Mouse (Mus musculus) spleen, postnatal 10 days (tissue): ENCODE results near the gene Gm10663.

ENCODE experiments used
- DNase-seq, 2 experiments: peaks; one replicate each; pipeline ENCODE4 v3.0.0; 2021 to 2022; ENCODE audit warnings: low spot score in 2 of 2

Gene Gm10663

DNA sequence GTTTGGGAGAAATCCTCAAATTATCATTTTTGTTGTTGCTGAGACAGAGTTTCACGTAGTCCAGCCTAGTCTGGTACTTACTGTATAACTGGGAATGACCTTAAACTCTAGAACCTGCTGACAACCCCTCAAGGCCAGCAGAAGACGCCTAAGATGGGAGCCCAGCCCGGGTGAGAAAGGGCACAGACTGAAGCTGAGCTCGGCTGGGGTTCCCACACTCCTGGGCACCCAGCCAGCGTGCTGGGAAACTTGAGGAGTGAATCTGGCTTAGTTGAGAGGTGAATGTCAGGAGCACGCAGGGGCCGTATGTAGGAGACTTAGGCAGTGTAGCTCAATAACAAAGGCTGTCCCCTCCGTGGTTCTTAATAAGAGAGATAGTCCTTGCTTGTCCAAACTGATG lies 12.9 kb downstream of the Gm10663 start:
- DNase-seq = no peak

- no peak for DNase-seq
Observed at GRCm38 (mm10) chr8:65088120-65088519, 13.3 kb downstream of the Gm10663 start.

GRCm38 (mm10) chr8:65089781-65090180 lies 14.9 kb downstream of the Gm10663 start:
- DNase-seq = no peak

GRCm38 (mm10) chr8:65097760-65098415 lies 23.1 kb downstream of the Gm10663 start:
- no peak for DNase-seq

GRCm38 (mm10) chr8:65099735-65100134 lies 24.9 kb downstream of the Gm10663 start:
- no peak for DNase-seq

DNA sequence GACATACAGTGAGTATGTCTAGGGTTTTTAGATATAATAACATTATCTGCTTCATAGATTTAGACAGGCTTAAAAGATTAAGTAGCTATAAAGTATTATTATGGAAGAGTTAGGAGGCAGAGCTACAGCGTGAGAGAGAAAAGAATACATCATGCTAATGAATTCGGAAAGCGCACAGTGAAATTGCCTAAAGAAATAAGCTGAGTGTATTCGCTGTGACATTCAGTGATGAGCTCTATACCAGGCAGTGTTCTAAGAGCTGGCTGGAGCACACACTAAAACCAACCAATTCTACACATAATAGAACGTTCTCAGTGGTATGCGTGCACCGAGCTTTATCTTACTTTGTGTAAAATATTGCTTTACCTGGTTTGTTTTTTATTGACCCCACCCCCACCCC lies 28.8 kb downstream of the Gm10663 start:
- DNase-seq = no peak

- DNase-seq = no peak
Observed at GRCm38 (mm10) chr8:65104041-65104440, 29.2 kb downstream of the Gm10663 start.

GRCm38 (mm10) chr8:65107936-65108718 lies 33.3 kb downstream of the Gm10663 start:
- DNase-seq = no peak

DNA sequence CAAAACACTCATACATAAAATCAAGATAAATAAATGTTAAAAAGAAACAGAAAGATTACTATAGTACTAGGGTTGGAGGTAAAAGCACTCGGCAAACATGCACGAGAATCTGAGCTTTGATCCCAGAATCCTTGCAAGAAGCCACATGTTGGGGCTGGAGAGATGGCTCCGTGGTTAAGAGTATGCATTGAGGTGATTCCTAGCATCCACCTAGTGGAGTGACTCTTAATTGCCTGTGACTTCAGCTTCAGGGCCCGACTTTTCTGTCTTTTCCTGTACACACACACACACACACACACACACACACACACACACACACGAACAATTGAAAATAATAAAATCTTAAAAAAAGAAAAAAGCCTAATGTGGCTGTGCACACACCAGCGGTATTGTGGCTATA lies 34.1 kb downstream of the Gm10663 start:
- DNase-seq = no peak

DNA sequence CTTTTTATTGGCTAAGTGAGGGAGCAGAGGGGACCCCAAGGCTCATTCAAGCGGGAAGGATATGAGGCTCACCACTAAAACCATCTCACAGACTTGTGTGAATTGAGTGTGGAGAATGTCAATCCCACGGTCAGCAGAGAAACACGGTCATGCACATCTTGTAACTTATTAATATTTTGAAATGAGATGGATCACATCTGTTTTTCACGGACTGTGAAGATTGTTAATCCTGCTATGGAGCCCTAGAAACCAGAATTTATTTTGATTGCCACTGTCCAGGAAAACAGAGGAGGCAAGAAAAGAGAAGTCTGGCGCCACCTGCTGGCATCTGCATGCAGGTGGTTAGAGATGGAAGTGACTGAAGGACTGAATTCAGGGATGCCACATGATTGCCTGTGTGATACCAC lies 35.5 kb downstream of the Gm10663 start:
- DNase-seq = peak in 1 of 2 experiments; percentile 60

- no peak for DNase-seq
Observed at GRCm38 (mm10) chr8:65112092-65112491, 37.3 kb downstream of the Gm10663 start.

GRCm38 (mm10) chr8:65126014-65126413 lies 51.2 kb downstream of the Gm10663 start:
- DNase-seq = no peak

GRCm38 (mm10) chr8:65126454-65126853 lies 51.6 kb downstream of the Gm10663 start:
- DNase-seq = no peak
